Mouse (Mus musculus): ENCODE results near the gene E130218I03Rik. TPM values are rescaled to one million over a fixed set of nuclear protein-coding genes. Genes with fewer than 3 reads are reported as not detected.

Gene E130218I03Rik
- polyA plus RNA-seq, 1 experiment from 2014 or later: 0.08 TPM

- ATAC-seq (replicated peaks; ENCODE audit: low FRiP score, low read depth): no peak
- 60% methylated on average over 8 of the region's 8 CpGs for WGBS
- H3K9me3 ChIP-seq (replicated peaks; ENCODE audit: low read length): no peaks in the 10 kb centered on the region
Measured at GRCm38 (mm10) chr4:134227194-134227593, 16.3 kb upstream of the E130218I03Rik start, which contains the start of gene Catsper4. Catsper4 (minus strand) TSS chr4:134227383.

GRCm38 (mm10) chr4:134230431-134230830 lies 13.0 kb upstream of the E130218I03Rik start:
- H3K27me3 ChIP-seq (ENCODE audit: insufficient read depth, low read length): no peaks in the 10 kb centered on the region
- DNase-seq (ENCODE audit: low spot score): no peak
- no peak for TF ChIP-seq CTCF (IDR thresholded peaks at IDR 0.05; ENCODE audit: low read depth)
- no peak overlapping the region for H3K9ac ChIP-seq (ENCODE audit: low read depth, low read length)
- ATAC-seq (replicated peaks; ENCODE audit: low FRiP score, low read depth): no peak
- no peak overlapping the region for H3K27ac ChIP-seq
- H3K9me3 ChIP-seq (replicated peaks; ENCODE audit: low read length): no peaks in the 10 kb centered on the region
- H3K4me2 ChIP-seq (ENCODE audit: low read length): no peak overlapping the region
- H3K4me1 ChIP-seq (replicated peaks; ENCODE audit: insufficient read depth, low read length): 0 out of 2 replicates have a peak, but pooled peaks cover 4% of the 10 kb centered on the region
- H3K36me3 ChIP-seq (ENCODE audit: insufficient read depth, low read length): no peaks in the 10 kb centered on the region
- H3K4me3 ChIP-seq (replicated peaks; ENCODE audit: low read depth, low read length): no peak overlapping the region
- WGBS: 25% methylated on average over 8 of the region's 8 CpGs

More at GRCm38 (mm10) chr4:134227194-134227593, 16.3 kb upstream of the E130218I03Rik start, which contains the start of gene Catsper4:
- Histone ChIP-seq H3K27me3 (ENCODE audit: insufficient read depth, low read length) (no peaks in the 10 kb centered on the region), H3K4me3 (replicated peaks; ENCODE audit: low read depth, low read length) (no peak within 1 kb of the TSS), H3K36me3 (ENCODE audit: insufficient read depth, low read length) (no peaks in the 10 kb centered on the region), H3K4me1 (replicated peaks; ENCODE audit: insufficient read depth, low read length) (0 out of 2 replicates have a peak, but pooled peaks cover 5% of the 10 kb centered on the region), H3K4me2 (ENCODE audit: low read length) (no peak within 1 kb of the TSS), H3K9ac (ENCODE audit: low read depth, low read length) (no peak within 1 kb of the TSS), H3K27ac (no peak within 1 kb of the TSS)
- peak; percentile 66 for TF ChIP-seq CTCF (IDR thresholded peaks at IDR 0.05; ENCODE audit: low read depth)
- peak; percentile 69 for DNase-seq (ENCODE audit: low spot score)

- 0 out of 2 replicates have a peak, but pooled peaks cover 8% of the 10 kb centered on the region for H3K4me1 ChIP-seq (replicated peaks; ENCODE audit: insufficient read depth, low read length)
- WGBS: 76% methylated on average over 5 of the region's 5 CpGs
- ATAC-seq (replicated peaks; ENCODE audit: low FRiP score, low read depth) (no peak), DNase-seq (ENCODE audit: low spot score) (no peak)
- no peaks in the 10 kb centered on the region for H3K9me3 ChIP-seq (replicated peaks; ENCODE audit: low read length)
- H3K27ac ChIP-seq: no peak overlapping the region
- no peaks in the 10 kb centered on the region for H3K36me3 ChIP-seq (ENCODE audit: insufficient read depth, low read length)
- H3K4me3 ChIP-seq (replicated peaks; ENCODE audit: low read depth, low read length): no peak overlapping the region
- no peak overlapping the region for H3K4me2 ChIP-seq (ENCODE audit: low read length)
- no peak overlapping the region for H3K9ac ChIP-seq (ENCODE audit: low read depth, low read length)
- H3K27me3 ChIP-seq (ENCODE audit: insufficient read depth, low read length): no peaks in the 10 kb centered on the region
- no peak for TF ChIP-seq CTCF (IDR thresholded peaks at IDR 0.05; ENCODE audit: low read depth)
Measured at GRCm38 (mm10) chr4:134234876-134235275, 8.6 kb upstream of the E130218I03Rik start.

GRCm38 (mm10) chr4:134237582-134238278 lies 5.7 kb upstream of the E130218I03Rik start:
- WGBS: 25% methylated on average over 19 of the region's 19 CpGs
- Histone ChIP-seq H3K27me3 (ENCODE audit: insufficient read depth, low read length) (no peaks in the 10 kb centered on the region), H3K4me3 (replicated peaks; ENCODE audit: low read depth, low read length) (peak overlapping the region; percentile 34), H3K36me3 (ENCODE audit: insufficient read depth, low read length) (no peaks in the 10 kb centered on the region), H3K9ac (ENCODE audit: low read depth, low read length) (peak overlapping the region; percentile 50), H3K4me2 (ENCODE audit: low read length) (peak overlapping the region; percentile 53), H3K9me3 (replicated peaks; ENCODE audit: low read length) (no peaks in the 10 kb centered on the region), H3K27ac (peak overlapping the region; percentile 68), H3K4me1 (replicated peaks; ENCODE audit: insufficient read depth, low read length) (0 out of 2 replicates have a peak, but pooled peaks cover 3% of the 10 kb centered on the region)
- ATAC-seq (replicated peaks; ENCODE audit: low FRiP score, low read depth): peak; percentile 18; the same call in 1 of the 2 replicates
- no peak for DNase-seq (ENCODE audit: low spot score)
- no peak for TF ChIP-seq CTCF (IDR thresholded peaks at IDR 0.05; ENCODE audit: low read depth)

GRCm38 (mm10) chr4:134238279-134238651 lies 5.2 kb upstream of the E130218I03Rik start, which contains the start of gene Cnksr1:
Cnksr1 (minus strand) TSS chr4:134238399.
- peak; percentile 59 for DNase-seq (ENCODE audit: low spot score)
- H3K9me3 ChIP-seq (replicated peaks; ENCODE audit: low read length): no peaks in the 10 kb centered on the region
- 2% methylated on average over 18 of the region's 18 CpGs for WGBS
- H3K4me1 ChIP-seq (replicated peaks; ENCODE audit: insufficient read depth, low read length): 0 out of 2 replicates have a peak, but pooled peaks cover 3% of the 10 kb centered on the region
- TF ChIP-seq CTCF (IDR thresholded peaks at IDR 0.05; ENCODE audit: low read depth): no peak
- peak within 1 kb of the TSS; percentile 50 for H3K9ac ChIP-seq (ENCODE audit: low read depth, low read length)
- H3K4me3 ChIP-seq (replicated peaks; ENCODE audit: low read depth, low read length): peak within 1 kb of the TSS; percentile 34
- H3K27me3 ChIP-seq (ENCODE audit: insufficient read depth, low read length): no peaks in the 10 kb centered on the region
- H3K36me3 ChIP-seq (ENCODE audit: insufficient read depth, low read length): no peaks in the 10 kb centered on the region
- peak within 1 kb of the TSS; percentile 68 for H3K27ac ChIP-seq
- peak within 1 kb of the TSS; percentile 53 for H3K4me2 ChIP-seq (ENCODE audit: low read length)
- ATAC-seq (replicated peaks; ENCODE audit: low FRiP score, low read depth): peak; percentile 94

- Histone ChIP-seq H3K27ac (no peak overlapping the region), H3K9me3 (replicated peaks; ENCODE audit: low read length) (no peaks in the 10 kb centered on the region), H3K4me2 (ENCODE audit: low read length) (peak overlapping the region; percentile 53), H3K9ac (ENCODE audit: low read depth, low read length) (no peak overlapping the region), H3K36me3 (ENCODE audit: insufficient read depth, low read length) (no peaks in the 10 kb centered on the region), H3K27me3 (ENCODE audit: insufficient read depth, low read length) (no peaks in the 10 kb centered on the region), H3K4me3 (replicated peaks; ENCODE audit: low read depth, low read length) (peak overlapping the region; percentile 34; the same call in 1 of the 2 replicates), H3K4me1 (replicated peaks; ENCODE audit: insufficient read depth, low read length) (0 out of 2 replicates have a peak, but pooled peaks cover 3% of the 10 kb centered on the region)
- TF ChIP-seq CTCF (IDR thresholded peaks at IDR 0.05; ENCODE audit: low read depth): no peak
- ATAC-seq (replicated peaks; ENCODE audit: low FRiP score, low read depth): no peak
- DNase-seq (ENCODE audit: low spot score): no peak
- WGBS: 9% methylated on average over 10 of the region's 10 CpGs
Measured at GRCm38 (mm10) chr4:134238686-134239085, 4.8 kb upstream of the E130218I03Rik start.
